Mouse (Mus musculus) adipose tissue, adult 10 weeks (tissue): ENCODE data around the gene Fhl5. TPM values are rescaled to one million over a fixed set of nuclear protein-coding genes. Genes with fewer than 3 reads are reported as not detected.

Source experiments
- polyA plus RNA-seq: library from polyadenylated mRNA; stranded (reverse); fragments of 350-450 nt; fragmentation: Illumina TruSeq; extraction: RNeasy Lipid Tissue Mini Kit (QIAGEN cat#74804); gene quantifications from one replicate; pipeline ENCODE4 v1.2.3, GENCODE M21; 2014; ENCODE audit warnings: low read depth, low replicate concordance

The Fhl5 gene
- polyA plus RNA-seq = 6.9 TPM

DNA sequence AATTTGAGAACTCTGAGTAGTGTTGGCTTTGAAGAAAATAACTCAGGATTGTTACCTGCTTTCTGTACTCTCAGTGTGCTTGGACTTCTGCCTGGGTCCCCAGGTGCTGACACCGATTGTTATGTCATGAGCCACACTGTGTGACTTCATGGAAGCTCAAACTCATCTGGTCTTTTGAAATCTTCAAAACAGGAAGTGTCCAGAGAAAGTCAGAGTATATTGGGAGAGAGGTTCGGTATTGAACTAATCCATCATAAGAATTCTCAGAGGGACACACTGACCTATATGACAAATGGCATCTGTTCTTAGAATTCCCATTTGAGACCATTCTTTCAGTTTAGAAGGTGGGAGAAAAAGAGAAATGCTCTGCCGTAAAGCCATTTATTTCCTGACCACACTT, at the start of gene Fhl5:
Fhl5 (minus strand) TSS at position 101 of the 400 bp plus-strand sequence.

DNA sequence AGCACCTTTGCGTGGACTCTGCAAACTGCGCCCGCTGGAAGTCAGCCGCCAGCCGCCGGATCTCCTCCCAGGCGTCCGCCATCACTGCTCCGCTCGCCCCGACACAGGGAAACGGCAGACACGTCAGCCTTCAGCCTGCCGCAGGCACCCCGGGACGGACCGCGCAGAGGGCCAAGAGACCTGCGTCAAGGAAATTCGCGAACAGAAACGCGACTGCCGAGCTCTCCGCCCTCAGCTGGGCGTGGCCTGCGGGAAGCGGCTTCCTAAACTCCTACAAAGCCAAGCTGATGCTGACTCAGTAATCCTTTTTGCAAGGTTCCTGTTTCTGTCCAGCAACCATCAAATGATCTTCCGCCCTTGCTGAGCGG, 39.0 kb upstream of the Fhl5 start, which contains the start of gene Ufl1:
Ufl1 (minus strand) TSS at position 151 of the 368 bp plus-strand sequence.

Other genes starting within 250 kb of the Fhl5 start
- 23.5 TPM for gene Ufl1, start 38.9 kb upstream of the Fhl5 start, polyA plus RNA-seq